Mouse (Mus musculus) heart, adult 2 months (tissue): ENCODE measurements around the gene Nxnl1. TPM values are rescaled to one million over a fixed set of nuclear protein-coding genes. Genes with fewer than 3 reads are reported as not detected.

Experiments used
- DNase-seq, 2 experiments: peaks; one replicate each; pipeline ENCODE4 v3.0.0; 2021
- H3K27ac ChIP-seq: fragments of 200-600 bp; 2 replicates; pipeline ENCODE4 v1.8.1; 2022
- H3K27me3 ChIP-seq: fragments of 200-500 bp; 2 replicates; pipeline ENCODE4 v1.6.1; 2012; ENCODE audit warnings: mild to moderate bottlenecking, low read length, inconsistent platforms, mixed read lengths; ENCODE audit not compliant: control insufficient read depth, insufficient read depth
- H3K36me3 ChIP-seq: fragments of 200-500 bp; 2 replicates; pipeline ENCODE4 v1.6.1; 2012; ENCODE audit warnings: low read length, inconsistent platforms; ENCODE audit not compliant: control insufficient read depth, insufficient read depth
- H3K4me1 ChIP-seq: fragments of 200-500 bp; 2 replicates; pipeline ENCODE4 v1.6.1; 2011; ENCODE audit warnings: low read length; ENCODE audit not compliant: control insufficient read depth, insufficient read depth
- H3K4me3 ChIP-seq: fragments of 200-600 bp; 2 replicates; pipeline ENCODE4 v1.8.1; 2022
- H3K79me2 ChIP-seq: fragments of 200-500 bp; replicated peaks from 2 replicates; pipeline ENCODE4 v1.6.1; 2012; ENCODE audit warnings: mild to moderate bottlenecking, inconsistent platforms, low read length, moderate library complexity, mixed read lengths; ENCODE audit not compliant: control insufficient read depth, insufficient read depth
- H3K9ac ChIP-seq: fragments of 200-500 bp; 2 replicates; pipeline ENCODE4 v1.6.1; 2012; ENCODE audit warnings: low read depth, mild to moderate bottlenecking, control low read depth, inconsistent platforms, low read length, mixed read lengths
- CTCF ChIP-seq: fragments of 200-600 bp; IDR thresholded peaks from 2 replicates; pipeline ENCODE4 v1.8.1; 2022; ENCODE audit warnings: antibody characterized with exemption, mild to moderate bottlenecking, moderate library complexity
- EP300 ChIP-seq: fragments of 200-500 bp; IDR thresholded peaks from 2 replicates; pipeline ENCODE4 v1.6.1; 2011; ENCODE audit warnings: low read depth, low read length, control low read depth; ENCODE audit not compliant: insufficient read depth
- POLR2A ChIP-seq: fragments of 200-500 bp; IDR thresholded peaks from 2 replicates; pipeline ENCODE4 v1.6.1; 2011; ENCODE audit warnings: mild to moderate bottlenecking, low read depth, low read length, control low read depth; ENCODE audit not compliant: insufficient read depth
- WGBS: fragments of 180-500 bp; shearing (Covaris S2); methylation state at CpG from one replicate; pipeline ENCODE4 v1.1.7; 2018; 5-methylcytosine and 5-hydroxymethylcytosine counted together
- intact Hi-C: fragments of 180-260 bp; cut with DNase I; formaldehyde crosslinking; loops from one replicate; pipeline ENCODE4 v1.15.1; 2025
- polyA plus RNA-seq: library from polyadenylated mRNA; depleted of rRNA; stranded (reverse); fragments of >200 nt; gene quantifications from 2 replicates; pipeline ENCODE4 v1.2.3, GENCODE M21; 2012
- total RNA-seq, 2 experiments: library from RNA; stranded (reverse); gene quantifications; 2 replicates each; pipeline ENCODE4 v1.2.3; 2021

Gene Nxnl1
- total and polyA plus RNA-seq, 3 experiments, result 0.12 to 0.18 (median 0.14) TPM

DNA sequence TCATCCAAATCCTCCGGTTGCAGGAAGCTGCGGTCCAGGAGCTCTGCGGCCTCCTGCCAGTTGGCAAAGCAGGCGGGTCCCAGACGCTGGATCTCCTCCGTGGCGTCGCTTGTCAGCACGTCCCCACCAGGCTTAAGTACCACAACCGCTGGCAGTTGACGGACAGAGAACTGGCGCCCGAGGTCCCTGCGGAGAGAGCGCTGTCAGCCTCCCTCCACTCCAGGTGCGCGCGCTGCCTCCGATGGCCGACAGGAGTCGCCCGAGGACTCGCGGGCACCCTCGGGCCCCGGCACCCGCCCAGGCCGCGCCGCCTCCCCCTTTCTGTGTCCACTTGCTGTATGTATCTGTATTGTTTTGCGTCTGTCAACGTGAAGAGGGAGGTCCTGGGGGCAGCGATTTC is 3.6 kb downstream of the Nxnl1 start:
- Histone ChIP-seq H3K4me1 (peaks cover 2% of the 10 kb centered on the region), H3K79me2 (no peaks in the 10 kb centered on the region), H3K27me3 (peaks cover 7% of the 10 kb centered on the region), H3K27ac (peak overlapping the region; percentile 8; the same call in 1 of the 2 replicates), H3K4me3 (peak overlapping the region; percentile 7; the same call in 1 of the 2 replicates), H3K36me3 (no peaks in the 10 kb centered on the region), H3K9ac (peak overlapping the region; percentile 55)
- DNase-seq, result peak; percentile 87 to 91
- TF ChIP-seq EP300, result 0 out of 2 replicates have a peak, but pooled peaks have one; percentile 10
- no peak for TF ChIP-seq POLR2A
- TF ChIP-seq CTCF, result no peak; the same call in 1 of the 2 replicates
- WGBS, result under 1% methylated on average over 33 of the region's 33 CpGs
- intact Hi-C loops, result no loop called here

DNA sequence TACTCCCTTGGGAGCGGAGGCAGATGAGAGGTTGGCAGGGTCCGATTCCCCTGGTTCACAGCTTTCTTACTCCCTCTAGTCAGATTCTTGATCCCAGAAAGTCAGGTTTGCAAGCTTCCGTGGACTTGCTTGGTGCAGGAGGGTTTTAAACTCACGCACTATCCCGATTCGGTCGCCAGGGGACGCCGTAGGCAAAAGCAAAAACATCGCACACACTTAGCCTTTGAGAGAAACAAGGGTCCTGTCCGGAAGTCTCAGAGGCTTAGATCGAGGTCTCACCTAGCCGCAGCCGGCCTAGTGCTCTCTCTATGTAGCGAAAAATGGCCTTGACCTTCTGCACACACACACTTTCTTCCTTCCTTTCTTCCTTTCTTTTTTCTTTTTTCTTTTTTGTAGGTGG is 5.0 kb downstream of the Nxnl1 start:
- Histone ChIP-seq H3K27ac (no peak overlapping the region), H3K79me2 (no peaks in the 10 kb centered on the region), H3K36me3 (no peaks in the 10 kb centered on the region), H3K9ac (no peak overlapping the region), H3K4me1 (no peaks in the 10 kb centered on the region; the same call in 1 of the 2 replicates), H3K4me3 (no peak overlapping the region), H3K27me3 (peaks cover 7% of the 10 kb centered on the region)
- TF ChIP-seq CTCF (peak; percentile 92), EP300 (peak; percentile 94), POLR2A (no peak)
- 4% methylated on average over 15 of the region's 15 CpGs for WGBS
- intact Hi-C loops, result loop anchor here (1.0 kb wide), 3 partner anchors 35 to 99 kb away; no protein-coding TSS in a partner anchor
- DNase-seq, result peak; percentile 55 to 72

DNA sequence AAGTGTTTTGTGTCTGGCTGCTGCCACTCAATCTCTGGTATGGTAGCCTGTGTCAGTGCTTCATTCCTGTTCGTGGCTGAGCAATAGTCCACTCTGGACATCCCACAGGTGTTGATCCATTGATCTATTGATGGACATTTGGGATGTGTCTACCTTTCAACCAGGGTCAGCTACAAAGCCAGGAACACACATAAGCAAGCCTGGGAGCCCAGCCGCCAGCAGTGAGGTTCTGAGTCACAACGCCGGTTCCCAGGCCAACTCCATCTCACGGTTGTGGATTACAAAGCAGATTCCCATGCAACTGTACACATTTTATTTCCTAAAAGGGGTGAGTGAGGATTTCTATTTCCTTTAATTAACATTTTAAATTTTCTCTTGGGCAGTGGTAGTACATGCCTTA is 5.6 kb downstream of the Nxnl1 start:
- no peak overlapping the region for H3K9ac ChIP-seq
- no peaks in the 10 kb centered on the region for H3K79me2 ChIP-seq
- H3K27ac ChIP-seq, result no peak overlapping the region
- no peak for DNase-seq
- H3K4me3 ChIP-seq, result no peak overlapping the region
- no peaks in the 10 kb centered on the region; the same call in 1 of the 2 replicates for H3K4me1 ChIP-seq
- TF ChIP-seq CTCF, result no peak
- TF ChIP-seq POLR2A, result no peak
- no peak for TF ChIP-seq EP300
- WGBS, result 77% methylated on average over 5 of the region's 5 CpGs
- intact Hi-C loops, result loop anchor here (1.0 kb wide), 3 partner anchors 36 to 100 kb away; no protein-coding TSS in a partner anchor
- no peaks in the 10 kb centered on the region for H3K36me3 ChIP-seq
- H3K27me3 ChIP-seq, result peaks cover 7% of the 10 kb centered on the region

DNA sequence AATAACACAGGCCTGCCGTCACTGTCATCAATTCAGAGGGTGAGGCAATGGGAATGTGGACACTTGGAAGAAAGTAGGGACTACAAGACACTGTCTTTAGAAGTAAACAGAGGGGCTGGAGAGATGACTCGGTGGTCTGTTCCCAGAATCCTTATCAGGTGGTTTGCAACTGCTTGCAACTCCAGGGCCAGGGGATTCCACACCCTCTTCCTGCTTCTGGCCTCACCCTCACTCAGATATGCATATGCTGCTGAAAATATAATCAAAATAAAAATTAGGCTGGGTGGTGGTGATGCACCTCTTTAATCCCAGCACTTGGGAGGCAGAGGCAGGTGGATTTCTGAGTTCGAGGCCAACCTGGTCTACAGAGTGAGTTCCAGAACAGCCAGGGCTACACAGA is 6.3 kb downstream of the Nxnl1 start:
- Histone ChIP-seq H3K79me2 (no peaks in the 10 kb centered on the region), H3K27me3 (peaks cover 7% of the 10 kb centered on the region), H3K9ac (no peak overlapping the region), H3K4me3 (no peak overlapping the region), H3K36me3 (no peaks in the 10 kb centered on the region), H3K4me1 (no peaks in the 10 kb centered on the region; the same call in 1 of the 2 replicates), H3K27ac (no peak overlapping the region)
- DNase-seq, result no peak
- 70% methylated on average over 3 of the region's 3 CpGs for WGBS
- TF ChIP-seq EP300 (no peak), POLR2A (no peak), CTCF (no peak)
- intact Hi-C loops, result no loop called here

DNA sequence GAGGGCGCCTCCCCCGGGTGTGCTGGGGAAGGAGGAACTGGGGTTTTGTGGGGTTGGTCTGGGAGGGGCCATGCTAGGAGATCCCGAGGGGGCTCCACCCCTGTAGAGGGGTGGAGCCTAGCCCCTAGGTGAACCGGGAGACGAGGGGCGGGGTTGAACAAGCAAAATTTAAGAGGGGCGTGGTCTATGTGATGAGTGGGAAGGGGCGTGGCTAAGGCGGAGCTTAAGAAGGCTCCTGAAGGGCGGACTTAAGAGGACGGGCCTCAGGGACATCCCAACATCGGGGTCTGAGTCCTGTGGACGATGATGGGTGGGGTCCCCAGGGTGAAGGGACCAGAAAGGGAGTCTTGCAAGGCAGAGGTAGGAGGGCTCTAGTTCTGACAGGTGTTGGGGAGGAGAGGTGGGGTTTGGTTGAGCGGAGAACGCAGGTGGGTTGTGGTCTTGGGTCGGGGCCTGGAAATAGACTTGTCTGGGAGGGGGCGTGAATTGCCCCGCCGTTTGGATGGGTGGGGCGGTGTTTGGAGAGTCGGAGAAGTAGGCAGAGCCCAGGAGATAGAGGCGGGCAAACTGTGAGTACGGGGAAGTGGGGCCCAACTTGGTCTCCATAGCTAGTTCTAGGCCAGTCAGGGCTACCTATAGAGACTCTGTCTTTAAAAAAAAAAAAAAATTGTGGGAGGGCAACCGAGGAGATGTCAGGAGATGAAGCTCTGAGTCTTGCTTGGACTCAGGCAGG is 7.3 kb downstream of the Nxnl1 start:
- intact Hi-C loops, result no loop called here
- Histone ChIP-seq H3K9ac (no peak overlapping the region), H3K79me2 (no peaks in the 10 kb centered on the region)

More for the DNA sequence above, 7.3 kb downstream of the Nxnl1 start:
- Histone ChIP-seq H3K4me1 (no peaks in the 10 kb centered on the region; the same call in 1 of the 2 replicates), H3K27ac (no peak overlapping the region), H3K36me3 (no peaks in the 10 kb centered on the region), H3K4me3 (no peak overlapping the region), H3K27me3 (peaks cover 7% of the 10 kb centered on the region)
- TF ChIP-seq CTCF (no peak), POLR2A (no peak), EP300 (no peak)
- peak; percentile 65 to 71 for DNase-seq
- WGBS, result 10% methylated on average over 24 of the region's 24 CpGs
